Mouse (Mus musculus) embryonic facial prominence, embryonic 11.5 days (tissue): ENCODE results near the gene Rhbdl1. TPM values are rescaled to one million over a fixed set of nuclear protein-coding genes. Genes with fewer than 3 reads are reported as not detected.

Experiments
- ATAC-seq: fragments of 200-750 bp; cut with Nextera tagmentation; replicated peaks from 2 replicates; pipeline ENCODE4 v1.8.0; 2017; ENCODE audit warnings: low read depth; ENCODE audit not compliant: insufficient number of reproducible peaks, low FRiP score, low TSS enrichment
- DNase-seq: peaks from one replicate; pipeline ENCODE4 v3.0.0-alpha.2; 2015; ENCODE audit warnings: low spot score
- H3K27ac ChIP-seq: fragments of 300-500 bp; sonication (generic); replicated peaks from 2 replicates; pipeline ENCODE4 v1.5.1; 2014; ENCODE audit warnings: mild to moderate bottlenecking, low read depth, low read length, control low read depth
- H3K27me3 ChIP-seq: fragments of 300-500 bp; sonication (generic); 2 replicates; pipeline ENCODE4 v1.6.1; 2014; ENCODE audit warnings: mild to moderate bottlenecking, low read length, moderate library complexity, mixed read lengths; ENCODE audit not compliant: control insufficient read depth, insufficient read depth
- H3K36me3 ChIP-seq: fragments of 300-500 bp; sonication (generic); replicated peaks from 2 replicates; pipeline ENCODE4 v1.6.1; 2014; ENCODE audit warnings: low read depth, mild to moderate bottlenecking, low read length, moderate library complexity, mixed read lengths; ENCODE audit not compliant: control insufficient read depth, insufficient read depth
- H3K4me1 ChIP-seq: fragments of 300-500 bp; sonication (generic); 2 replicates; pipeline ENCODE4 v1.6.1; 2014; ENCODE audit warnings: low read length, mixed read lengths; ENCODE audit not compliant: control insufficient read depth, insufficient read depth
- H3K4me2 ChIP-seq: fragments of 300-500 bp; sonication (generic); 2 replicates; pipeline ENCODE4 v1.6.1; 2014; ENCODE audit warnings: low read depth, mild to moderate bottlenecking, control low read depth, low read length, moderate library complexity
- H3K4me3 ChIP-seq: fragments of 300-500 bp; sonication (generic); 2 replicates; pipeline ENCODE4 v1.5.1; 2014; ENCODE audit warnings: low read depth, low read length, control low read depth
- H3K9ac ChIP-seq: fragments of 300-500 bp; sonication (generic); replicated peaks from 2 replicates; pipeline ENCODE4 v1.6.1; 2014; ENCODE audit warnings: mild to moderate bottlenecking, control low read depth, low read length
- H3K9me3 ChIP-seq: fragments of 300-500 bp; sonication (generic); replicated peaks from 2 replicates; pipeline ENCODE4 v1.6.1; 2016; ENCODE audit warnings: mild to moderate bottlenecking, low read length, inconsistent platforms, mixed read lengths; ENCODE audit not compliant: control insufficient read depth
- WGBS: fragments of 180-500 bp; shearing (Covaris S2); extraction: QIAGEN DNeasy Blood & Tissue Kit; methylation state at CpG from one replicate; pipeline ENCODE4 v1.1.7; 2014; 5-methylcytosine and 5-hydroxymethylcytosine counted together
- polyA plus RNA-seq: library from polyadenylated mRNA; unstranded; fragments of >200 nt; fragmentation: Nextera tagmentation; extraction: Ambion mirVana; gene quantifications from 2 replicates; pipeline ENCODE4 v1.2.1, GENCODE M21; 2014

The Rhbdl1 gene
- polyA plus RNA-seq, 1 experiment from 2014 or later = 1.5 TPM

- H3K27me3 ChIP-seq = no peaks in the 10 kb centered on the region
- H3K4me2 ChIP-seq = peak within 1 kb of the TSS; percentile 97
- H3K4me3 ChIP-seq = peak within 1 kb of the TSS; percentile 80
- H3K27ac ChIP-seq = peak within 1 kb of the TSS; percentile 68
- H3K36me3 ChIP-seq = no peaks in the 10 kb centered on the region
- no peaks in the 10 kb centered on the region for H3K9me3 ChIP-seq
- ATAC-seq (peak; percentile 61), DNase-seq (peak; percentile 95)
- WGBS = under 1% methylated on average over 35 of the region's 35 CpGs
- H3K4me1 ChIP-seq = peaks cover 7% of the 10 kb centered on the region
- peak within 1 kb of the TSS; percentile 81 for H3K9ac ChIP-seq
These were observed 40.1 kb downstream of the Rhbdl1 start, which contains the start of gene Metrn for GRCm38 (mm10) chr17:25796951-25797369. Gene Metrn (minus strand): TSS chr17:25797136.

- Histone ChIP-seq H3K9me3 (no peaks in the 10 kb centered on the region), H3K36me3 (no peaks in the 10 kb centered on the region), H3K4me1 (peaks cover 7% of the 10 kb centered on the region), H3K27ac (peak overlapping the region; percentile 68), H3K4me2 (peak overlapping the region; percentile 97), H3K27me3 (no peaks in the 10 kb centered on the region), H3K4me3 (peak overlapping the region; percentile 80), H3K9ac (peak overlapping the region; percentile 81)
- WGBS = under 1% methylated on average over 36 of the region's 37 CpGs
- DNase-seq (no peak), ATAC-seq (no peak; the same call in 1 of the 2 replicates)
These were observed 40.8 kb downstream of the Rhbdl1 start for GRCm38 (mm10) chr17:25796211-25796771.

GRCm38 (mm10) chr17:25795609-25796092 lies 41.4 kb downstream of the Rhbdl1 start, which contains the start of gene AC134908.4:
Gene AC134908.4 (minus strand): TSS chr17:25795659.
- DNase-seq = peak; percentile 65
- peak within 1 kb of the TSS; percentile 80 for H3K4me3 ChIP-seq
- no peaks in the 10 kb centered on the region for H3K9me3 ChIP-seq
- H3K9ac ChIP-seq = peak within 1 kb of the TSS; percentile 81
- H3K4me1 ChIP-seq = peaks cover 7% of the 10 kb centered on the region
- no peaks in the 10 kb centered on the region for H3K27me3 ChIP-seq
- ATAC-seq = 0 out of 2 replicates have a peak, but pooled peaks have one; percentile 24
- H3K36me3 ChIP-seq = no peaks in the 10 kb centered on the region
- H3K27ac ChIP-seq = peak within 1 kb of the TSS; percentile 68
- WGBS = 3% methylated on average over 6 of the region's 6 CpGs
- peak within 1 kb of the TSS; percentile 97 for H3K4me2 ChIP-seq

- WGBS = 70% methylated on average over 17 of the region's 17 CpGs
- Histone ChIP-seq H3K4me3 (peak overlapping the region; percentile 80), H3K27me3 (no peaks in the 10 kb centered on the region), H3K4me2 (peak overlapping the region; percentile 97), H3K4me1 (peaks cover 7% of the 10 kb centered on the region), H3K9ac (peak overlapping the region; percentile 81), H3K36me3 (no peaks in the 10 kb centered on the region), H3K27ac (peak overlapping the region; percentile 30; the same call in 1 of the 2 replicates), H3K9me3 (no peaks in the 10 kb centered on the region)
- no peak for ATAC-seq
- no peak for DNase-seq
These were observed 42.1 kb downstream of the Rhbdl1 start for GRCm38 (mm10) chr17:25794998-25795397.

- DNase-seq (peak; percentile 22), ATAC-seq (no peak)
- H3K4me2 ChIP-seq = no peak overlapping the region
- 44% methylated on average over 13 of the region's 13 CpGs for WGBS
- no peaks in the 10 kb centered on the region for H3K27me3 ChIP-seq
- no peak overlapping the region for H3K27ac ChIP-seq
- H3K36me3 ChIP-seq = no peaks in the 10 kb centered on the region
- peaks cover 7% of the 10 kb centered on the region for H3K4me1 ChIP-seq
- H3K9me3 ChIP-seq = no peaks in the 10 kb centered on the region
- H3K4me3 ChIP-seq = peak overlapping the region; percentile 80; the same call in 1 of the 2 replicates
- peak overlapping the region; percentile 2; the same call in 1 of the 2 replicates for H3K9ac ChIP-seq
These were observed 42.9 kb downstream of the Rhbdl1 start for GRCm38 (mm10) chr17:25794197-25794596.

- H3K36me3 ChIP-seq = no peaks in the 10 kb centered on the region; the same call in 1 of the 2 replicates
- peak within 1 kb of the TSS; percentile 87 for H3K4me2 ChIP-seq
- H3K4me1 ChIP-seq = peaks cover 7% of the 10 kb centered on the region
- no peaks in the 10 kb centered on the region for H3K9me3 ChIP-seq
- ATAC-seq = peak; percentile 21
- WGBS = 1% methylated on average over 13 of the region's 14 CpGs
- peak within 1 kb of the TSS; percentile 90 for H3K27ac ChIP-seq
- DNase-seq = peak; percentile 79
- H3K27me3 ChIP-seq = no peaks in the 10 kb centered on the region
- H3K9ac ChIP-seq = peak within 1 kb of the TSS; percentile 83
- H3K4me3 ChIP-seq = peak within 1 kb of the TSS; percentile 67
These were observed 44.5 kb downstream of the Rhbdl1 start, which contains the start of gene Fam173a for GRCm38 (mm10) chr17:25792615-25793014. Gene Fam173a (minus strand): TSS chr17:25792901.

- Histone ChIP-seq H3K36me3 (no peaks in the 10 kb centered on the region; the same call in 1 of the 2 replicates), H3K9ac (peak overlapping the region; percentile 83), H3K27ac (peak overlapping the region; percentile 90), H3K27me3 (no peaks in the 10 kb centered on the region), H3K4me3 (peak overlapping the region; percentile 67), H3K4me2 (peak overlapping the region; percentile 87), H3K9me3 (no peaks in the 10 kb centered on the region), H3K4me1 (peaks cover 7% of the 10 kb centered on the region)
- under 1% methylated on average over 45 of the region's 45 CpGs for WGBS
- DNase-seq = peak; percentile 88
- peak; percentile 25 for ATAC-seq
These were observed 45.1 kb downstream of the Rhbdl1 start for GRCm38 (mm10) chr17:25791843-25792527.
